Mouse (Mus musculus): ENCODE data around the gene 9230102O04Rik.

9230102O04Rik gene

DNA sequence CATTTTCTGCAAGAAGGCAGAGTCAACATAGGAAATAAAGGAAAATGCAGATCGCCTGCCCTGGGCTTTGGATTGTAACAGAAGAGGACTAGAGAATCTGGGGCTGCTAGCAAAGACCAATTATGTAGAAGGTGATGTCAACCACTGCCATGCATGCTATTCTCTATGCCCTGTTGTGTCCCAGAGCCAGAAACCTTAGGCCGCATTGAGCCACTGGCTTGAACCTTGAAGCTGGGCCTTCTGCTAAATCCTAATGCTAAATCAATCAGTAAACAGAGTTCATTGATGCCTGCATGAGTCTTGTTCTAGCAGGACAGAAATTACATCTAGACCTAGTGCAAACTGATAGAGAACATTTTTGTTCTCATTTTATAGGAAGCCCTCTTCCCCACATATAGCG, 3.3 kb downstream of the 9230102O04Rik start:
- no peak for DNase-seq (ENCODE audit: extremely low read depth, insufficient read length, low spot score)

DNA sequence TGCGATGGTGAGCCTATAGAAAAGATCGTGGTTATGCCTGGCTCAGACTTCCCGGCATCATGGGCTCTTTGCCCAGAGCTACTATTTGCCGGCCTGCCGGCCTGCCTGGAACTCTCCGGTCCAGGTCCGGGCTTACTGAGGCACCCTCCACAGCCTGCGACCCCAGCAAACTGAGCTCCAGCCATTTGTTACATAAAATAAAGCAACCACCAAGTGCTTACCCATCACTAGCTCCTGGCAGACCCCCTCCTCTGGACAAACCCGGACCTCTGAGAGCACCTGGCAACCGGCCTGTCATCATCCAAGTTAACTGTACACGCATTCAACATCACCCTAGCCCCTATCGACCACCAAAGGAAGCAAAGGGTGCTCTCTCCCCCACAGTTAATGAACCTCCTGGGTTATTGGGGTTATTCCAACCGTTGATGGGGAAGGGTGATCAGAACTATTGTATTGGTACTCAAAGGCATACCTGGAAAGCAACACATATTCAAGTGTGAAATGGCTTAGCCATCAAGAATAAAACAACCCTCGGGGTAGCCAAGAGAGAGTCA, 4.0 kb downstream of the 9230102O04Rik start:
- DNase-seq (ENCODE audit: extremely low read depth, insufficient read length, low spot score) = no peak

DNA sequence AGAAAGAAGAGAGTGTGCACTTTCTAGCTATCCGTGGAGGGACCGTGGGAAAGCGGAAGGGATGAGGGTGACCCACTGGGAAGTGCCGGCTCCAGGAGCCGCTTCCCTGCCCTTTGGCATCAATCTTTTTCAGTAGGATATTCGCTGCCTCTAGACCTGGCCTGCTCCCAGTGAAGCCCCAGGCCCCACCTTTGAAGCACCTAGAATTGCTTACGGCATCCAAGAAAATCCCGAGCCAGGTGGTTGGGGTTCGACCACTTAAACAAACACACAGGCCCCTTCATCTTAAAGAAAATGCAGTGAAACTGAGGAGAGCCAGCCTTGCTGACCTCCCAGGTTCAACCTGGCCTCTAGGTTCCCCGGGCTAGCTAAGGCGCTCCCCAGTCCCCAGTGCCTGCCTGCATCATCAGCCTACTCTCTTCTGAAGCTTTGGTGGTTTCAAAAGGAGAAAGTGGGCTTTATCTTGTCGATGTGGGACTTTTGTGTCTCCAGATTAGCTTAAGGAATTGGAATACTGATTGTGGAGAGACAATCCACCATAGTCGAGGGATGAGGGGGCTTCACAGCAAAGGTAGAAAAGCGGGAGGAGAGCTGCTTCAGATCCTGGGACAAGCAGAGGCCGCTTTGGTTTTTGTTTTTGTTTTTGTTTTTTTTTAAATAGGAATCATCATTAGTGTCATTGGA, 4.7 kb downstream of the 9230102O04Rik start:
- no peak for DNase-seq (ENCODE audit: extremely low read depth, insufficient read length, low spot score)

DNA sequence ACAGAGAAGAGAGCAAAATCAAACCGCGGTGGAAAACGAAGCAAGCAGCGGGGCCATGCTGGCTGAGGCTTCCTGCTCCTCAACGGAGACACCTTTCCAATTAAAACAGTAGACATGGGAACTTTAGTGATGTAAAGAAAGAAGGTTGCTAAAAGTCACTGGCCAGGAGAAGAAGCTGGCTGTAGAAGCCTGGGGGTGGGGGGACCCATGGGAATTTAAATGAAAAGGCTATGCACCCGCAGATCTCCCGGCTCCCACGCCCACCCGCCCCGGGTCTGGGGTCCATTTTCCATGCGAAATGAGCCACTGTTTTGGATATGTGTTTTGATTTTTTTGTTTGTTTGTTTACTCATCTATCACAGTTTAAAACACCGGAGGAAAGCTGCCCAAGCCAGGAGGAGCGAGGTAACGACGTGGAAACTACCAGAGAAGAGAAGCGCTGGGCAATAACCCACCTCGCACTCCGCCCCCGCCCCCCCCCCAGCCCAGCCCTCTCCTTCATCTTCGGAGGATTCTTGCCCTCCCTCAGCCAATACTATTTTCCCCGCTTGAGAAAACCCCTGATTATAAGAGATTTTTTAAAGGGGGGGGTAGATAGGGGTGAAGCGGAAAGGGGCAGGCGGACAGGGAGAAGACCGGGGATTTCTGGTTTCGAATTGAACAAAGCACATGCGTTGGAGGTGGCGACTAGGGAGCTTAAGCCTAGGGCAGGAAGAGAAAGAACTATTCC, 5.4 kb downstream of the 9230102O04Rik start:
- DNase-seq (ENCODE audit: extremely low read depth, insufficient read length, low spot score) = no peak

DNA sequence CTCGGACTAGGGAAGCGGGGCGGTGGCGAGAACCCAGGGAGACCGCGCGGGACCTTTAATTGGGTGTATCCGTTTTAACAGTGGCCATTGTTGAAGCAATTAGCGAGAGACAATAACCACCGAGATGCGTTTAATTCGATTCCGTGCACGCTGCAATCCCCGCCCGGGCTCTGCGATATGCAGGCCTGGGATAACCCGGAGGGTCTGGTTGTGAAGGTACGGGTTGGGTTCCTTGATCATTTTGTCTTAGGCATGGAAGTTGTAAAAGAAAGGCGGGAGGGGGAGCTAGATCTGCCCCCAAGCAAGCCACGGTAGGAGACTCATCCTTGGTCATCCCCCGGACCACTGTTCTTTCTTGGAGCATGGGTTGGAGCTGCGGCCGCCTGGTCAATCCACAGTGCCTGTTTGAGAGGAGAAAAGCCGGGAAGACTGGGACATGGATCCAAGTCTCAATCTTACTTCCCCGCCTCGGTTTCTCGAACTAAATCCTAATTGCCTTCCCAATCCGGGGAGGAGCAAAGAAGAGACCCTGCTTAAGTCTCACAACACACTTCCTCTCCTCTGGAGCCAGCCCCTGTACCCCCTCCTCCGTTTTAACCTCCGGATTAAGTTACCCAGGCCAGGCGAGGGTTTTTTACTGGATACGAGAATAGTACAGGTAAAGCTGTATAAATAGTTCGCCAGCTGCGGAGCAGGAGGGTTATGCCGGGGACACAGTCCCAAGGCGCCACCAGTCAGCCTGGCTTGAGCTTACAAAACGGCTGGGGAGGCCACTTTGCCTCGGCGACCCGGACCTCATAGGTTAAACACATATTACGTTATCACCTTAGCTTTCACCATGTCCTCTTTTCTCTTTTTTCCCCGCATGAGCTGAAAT, 6.2 kb downstream of the 9230102O04Rik start:
- DNase-seq (ENCODE audit: extremely low read depth, insufficient read length, low spot score) = peak; percentile 65

DNA sequence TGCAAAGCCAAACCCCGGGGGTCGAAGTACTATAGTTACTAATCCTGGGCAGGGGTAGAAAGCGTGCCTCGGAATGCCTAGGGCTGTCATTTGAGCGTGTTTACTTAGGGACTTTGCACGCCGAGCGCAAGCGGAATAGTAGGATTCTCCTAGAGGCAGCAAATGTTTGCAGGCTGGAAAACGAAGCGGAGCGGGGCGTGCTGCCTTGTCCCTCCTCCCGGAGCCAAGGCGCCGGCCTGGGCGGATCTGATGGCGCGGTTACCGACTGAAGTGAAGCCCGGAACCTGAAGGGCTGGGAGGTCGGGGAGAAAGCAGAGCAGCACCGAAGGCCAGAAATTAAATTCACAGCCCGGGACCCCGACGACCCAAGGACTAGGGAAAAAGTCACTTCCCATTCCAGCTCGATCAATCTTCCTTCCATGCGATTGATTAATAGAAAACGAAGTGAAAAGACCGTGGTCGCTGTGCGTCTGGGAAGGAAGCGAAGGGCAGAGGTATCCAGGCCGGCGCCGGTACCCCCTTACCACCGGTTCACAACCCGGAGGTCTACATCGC, 6.9 kb downstream of the 9230102O04Rik start:
- DNase-seq (ENCODE audit: extremely low read depth, insufficient read length, low spot score) = peak; percentile 79

DNA sequence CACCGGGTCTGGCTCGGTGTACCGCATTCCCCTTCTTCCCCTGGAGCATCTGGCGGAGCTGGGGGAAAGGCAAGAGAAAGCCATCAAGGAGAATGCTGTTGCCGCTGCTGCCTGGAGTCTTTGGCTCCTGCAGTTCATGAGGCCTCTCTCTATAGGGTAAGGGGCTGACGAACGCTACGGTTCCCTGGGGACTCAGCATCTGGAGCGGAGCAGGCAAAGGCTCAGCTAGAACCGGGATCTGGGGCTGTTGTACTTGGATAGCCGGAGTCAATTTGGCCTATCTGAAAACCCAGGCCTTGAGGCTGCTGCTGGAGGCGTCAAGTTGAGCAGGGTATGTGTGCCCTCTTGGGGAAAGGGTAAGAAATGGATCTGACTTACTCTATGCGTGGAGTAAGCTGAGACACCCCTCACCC, 7.7 kb downstream of the 9230102O04Rik start:
- peak; percentile 80 for DNase-seq (ENCODE audit: extremely low read depth, insufficient read length, low spot score)

DNA sequence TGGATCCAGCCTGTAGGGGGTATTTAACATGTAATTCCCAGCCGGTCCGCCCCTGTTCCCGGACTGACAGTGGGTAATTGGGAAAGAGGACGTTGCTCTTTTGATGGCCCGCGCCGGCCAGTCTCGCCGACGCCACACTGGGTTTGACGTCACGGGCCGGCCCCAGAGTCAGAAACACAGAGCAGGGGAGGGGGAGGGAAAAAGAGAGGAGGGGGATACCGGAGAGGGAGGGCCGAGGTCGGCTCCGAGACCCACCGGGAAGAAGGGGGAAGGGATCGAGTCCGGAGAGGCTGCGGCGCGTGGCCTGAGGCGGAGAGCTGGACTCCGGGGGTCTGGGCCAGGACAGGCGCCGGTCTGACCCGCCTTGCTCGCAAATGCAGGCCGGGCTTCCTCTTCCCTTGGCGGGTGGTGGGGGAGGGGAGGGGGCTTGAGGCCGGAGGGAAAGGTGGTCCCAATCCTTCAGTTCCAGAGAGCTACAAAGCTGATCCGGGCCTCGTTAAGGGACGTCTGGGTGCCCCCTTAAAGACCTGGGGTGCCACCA, 8.2 kb downstream of the 9230102O04Rik start, which contains the start of gene 4930412O13Rik:
TSS of gene 4930412O13Rik (plus strand) at position 202 of the 541 bp plus-strand sequence.
- peak; percentile 83 for DNase-seq (ENCODE audit: extremely low read depth, insufficient read length, low spot score)

DNA sequence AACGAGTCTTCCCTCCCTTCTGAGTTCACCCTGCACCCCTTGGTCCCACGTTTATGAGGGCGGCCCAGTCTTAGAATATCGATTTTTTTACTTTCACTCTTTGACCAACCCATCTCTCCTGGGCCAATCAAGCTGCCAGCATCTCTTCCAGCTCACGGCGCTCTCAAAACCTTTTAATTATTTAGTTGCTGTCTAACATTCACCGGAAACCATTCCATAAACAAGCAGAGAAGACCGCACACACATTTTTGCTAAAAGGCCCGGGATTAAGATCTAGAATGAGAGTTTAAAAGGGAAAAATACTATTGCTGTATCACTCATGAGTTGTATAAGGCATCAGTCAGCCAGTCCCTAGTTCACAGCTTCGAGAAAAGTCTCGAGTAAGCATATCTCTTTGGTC, 9.1 kb downstream of the 9230102O04Rik start:
- DNase-seq (ENCODE audit: extremely low read depth, insufficient read length, low spot score) = no peak

DNA sequence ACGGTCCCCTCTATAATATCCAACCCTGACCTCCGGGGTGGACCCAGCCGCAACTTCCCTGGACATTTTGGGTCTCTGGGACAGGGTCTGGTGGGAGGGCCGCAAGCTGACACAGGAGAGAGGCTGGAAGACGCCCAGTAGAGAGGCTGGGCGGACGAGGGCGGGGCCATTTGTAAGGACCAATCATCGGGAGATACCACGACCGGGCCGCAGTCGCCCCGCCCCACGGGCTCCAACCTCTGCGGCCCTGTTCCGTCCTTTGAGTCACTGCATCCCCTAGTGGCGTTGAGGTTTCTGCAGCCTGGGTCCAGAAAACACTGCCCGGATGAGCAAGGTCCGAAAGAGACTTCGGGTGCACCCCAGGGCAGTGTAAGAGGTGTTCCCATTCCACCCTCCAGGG, 9.8 kb downstream of the 9230102O04Rik start:
- peak; percentile 97 for DNase-seq (ENCODE audit: extremely low read depth, insufficient read length, low spot score)

DNA sequence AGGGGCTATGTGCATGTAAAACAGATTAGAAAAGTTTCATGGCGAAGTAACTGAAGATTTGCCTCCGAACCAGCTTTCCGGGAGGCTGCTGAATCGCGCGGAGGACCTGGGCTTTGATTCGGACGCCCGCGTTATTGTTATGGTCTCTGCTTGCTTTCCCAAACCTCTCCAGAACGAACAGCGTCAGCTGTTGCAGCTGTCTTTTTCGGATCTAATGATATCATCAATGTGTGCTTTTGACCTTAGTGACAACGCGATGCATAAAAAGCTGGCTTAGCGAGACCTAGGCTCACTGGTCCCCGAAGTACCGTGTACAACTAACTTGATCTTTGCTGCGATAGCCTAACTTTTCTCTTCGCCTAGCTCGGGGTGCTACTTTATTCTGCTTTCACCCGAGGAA, 10.2 kb downstream of the 9230102O04Rik start:
- no peak for DNase-seq (ENCODE audit: extremely low read depth, insufficient read length, low spot score)

DNA sequence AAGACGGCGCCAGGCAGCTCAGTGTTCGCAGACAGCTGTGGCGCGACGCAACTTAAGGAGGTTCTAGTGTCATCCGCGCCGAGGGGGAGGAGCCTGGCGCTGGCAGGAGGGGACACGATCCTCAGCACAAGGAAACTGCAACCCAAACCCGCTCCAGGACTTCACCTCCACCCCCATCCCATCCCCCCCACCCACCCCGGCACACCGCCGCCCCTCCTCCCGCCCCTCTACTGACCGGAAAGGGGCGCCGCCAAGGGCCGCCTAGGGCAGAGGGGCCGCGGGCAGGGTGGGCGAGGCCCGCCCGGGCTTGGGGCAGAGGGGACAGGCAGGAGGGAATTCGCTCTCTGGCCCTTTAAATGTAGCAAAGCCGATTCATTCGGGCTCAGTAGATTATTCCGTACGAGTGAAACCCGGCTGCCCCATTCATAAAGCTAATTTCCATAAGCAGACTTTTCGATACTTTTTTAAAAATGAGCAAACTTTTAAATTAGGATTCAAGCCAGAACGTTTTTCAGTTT, 10.7 kb downstream of the 9230102O04Rik start:
- peak; percentile 88 for DNase-seq (ENCODE audit: extremely low read depth, insufficient read length, low spot score)

DNA sequence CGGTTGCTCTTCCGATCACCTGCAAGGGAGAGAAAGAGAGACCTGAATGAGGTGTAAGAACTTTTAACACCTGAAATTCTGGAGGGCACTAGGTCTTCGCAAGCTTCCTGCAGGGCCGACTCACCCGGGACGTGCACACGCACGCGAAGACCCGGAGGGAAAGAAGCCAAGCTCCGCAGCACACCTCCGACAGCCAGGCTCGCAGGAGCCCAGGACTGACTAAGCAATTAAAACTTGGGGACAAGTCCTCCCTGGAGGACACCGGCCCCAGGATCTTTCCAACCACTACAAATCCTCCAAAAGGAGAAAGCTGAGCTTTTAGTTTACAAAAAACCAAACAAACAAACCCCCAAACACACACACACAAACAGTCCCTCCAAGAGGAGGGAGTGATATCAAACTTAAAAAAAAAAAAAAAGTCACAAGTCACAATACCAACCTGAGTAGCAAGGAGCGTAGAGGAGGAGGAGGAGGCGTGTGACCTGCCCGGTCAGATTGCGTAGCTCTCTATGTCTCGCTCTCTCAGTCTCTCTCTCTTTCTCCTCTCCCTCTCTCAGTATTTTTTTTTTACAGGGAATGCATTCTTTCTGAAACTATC, 11.3 kb downstream of the 9230102O04Rik start:
- peak; percentile 67 for DNase-seq (ENCODE audit: extremely low read depth, insufficient read length, low spot score)

DNA sequence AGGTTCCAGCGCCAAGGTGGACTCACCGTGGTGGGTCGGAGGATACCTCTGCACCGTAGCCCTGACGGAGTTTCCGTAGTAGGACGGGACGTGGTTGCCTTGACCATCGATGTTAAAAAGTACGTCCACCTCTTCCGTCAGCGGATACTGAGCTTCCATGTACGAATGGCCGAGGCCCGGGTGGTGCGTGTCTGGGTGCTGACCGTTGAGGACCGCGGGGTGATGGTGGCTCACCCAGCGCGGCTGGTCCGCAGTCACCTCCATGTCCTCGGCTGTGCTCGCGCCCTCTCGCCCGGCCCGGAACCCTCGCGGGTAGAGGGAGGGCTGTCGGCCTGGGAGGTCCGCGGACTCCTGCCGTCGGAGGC, 12.0 kb downstream of the 9230102O04Rik start:
- peak; percentile 72 for DNase-seq (ENCODE audit: extremely low read depth, insufficient read length, low spot score)

DNA sequence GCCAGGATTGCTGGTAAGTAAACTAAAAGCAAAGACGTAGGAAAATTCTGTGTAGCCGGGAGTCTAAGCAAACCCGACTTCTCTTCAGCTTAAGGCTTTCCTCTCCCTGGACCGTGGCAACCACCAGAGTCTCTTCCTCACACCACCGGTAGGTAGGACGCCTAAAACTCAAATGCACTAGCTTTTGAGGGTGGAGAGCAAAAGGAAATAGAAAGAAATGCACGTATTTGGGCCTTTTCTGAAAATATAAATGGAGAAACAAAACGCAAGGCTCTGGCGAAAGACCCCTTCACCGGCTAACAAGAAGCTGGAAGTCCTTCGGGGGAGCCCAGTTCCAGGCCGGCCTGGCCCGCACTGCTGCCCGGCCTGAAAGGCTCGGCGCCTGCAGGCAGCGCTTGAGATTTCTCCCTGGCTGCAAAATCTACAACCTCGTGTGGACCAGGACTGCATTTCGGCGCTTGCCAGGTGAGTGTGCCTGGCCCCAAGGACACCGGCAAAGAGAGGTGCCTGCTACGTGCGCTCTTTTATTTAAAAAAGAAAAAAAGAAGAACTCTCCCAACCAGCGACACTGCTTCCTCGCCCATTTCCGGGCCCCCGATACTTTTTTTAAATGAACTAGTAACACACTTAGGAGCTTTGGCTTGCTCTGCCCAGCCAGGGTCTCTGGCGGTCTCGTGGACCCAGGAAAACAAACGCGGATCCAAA, 12.6 kb downstream of the 9230102O04Rik start:
- DNase-seq (ENCODE audit: extremely low read depth, insufficient read length, low spot score) = no peak

DNA sequence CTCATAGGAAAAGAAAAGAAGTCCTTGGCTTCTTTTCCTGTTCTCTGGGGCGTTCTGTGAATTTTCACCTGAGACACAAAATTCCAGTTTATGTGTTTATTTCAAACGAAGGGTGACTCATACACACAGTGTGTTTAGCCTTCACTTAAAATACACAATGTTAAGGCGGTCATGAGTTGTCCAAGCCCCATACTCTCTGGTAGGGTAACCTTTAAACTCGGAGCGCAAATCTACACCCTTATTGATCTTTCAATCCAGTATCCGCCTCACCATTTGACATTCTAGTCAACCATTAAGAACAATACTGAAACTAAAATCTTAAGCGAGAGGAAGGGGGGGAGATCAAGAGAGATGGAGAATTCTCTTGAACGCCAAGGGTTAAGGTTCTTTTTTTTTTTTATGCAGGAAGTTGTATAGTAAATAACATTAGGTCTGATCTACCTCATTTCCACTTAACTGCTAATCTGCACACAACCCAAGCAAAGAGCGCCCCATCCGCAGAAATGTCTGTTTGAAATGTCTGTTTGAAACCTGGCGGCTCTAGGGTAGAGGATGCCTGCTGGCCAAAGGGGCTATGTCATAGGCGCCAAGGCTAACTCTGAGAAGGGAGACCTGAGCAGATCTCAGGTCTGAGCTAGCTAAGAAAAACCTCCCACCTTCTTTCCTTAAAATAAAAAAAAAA, 13.5 kb downstream of the 9230102O04Rik start:
- no peak for DNase-seq (ENCODE audit: extremely low read depth, insufficient read length, low spot score)

DNA sequence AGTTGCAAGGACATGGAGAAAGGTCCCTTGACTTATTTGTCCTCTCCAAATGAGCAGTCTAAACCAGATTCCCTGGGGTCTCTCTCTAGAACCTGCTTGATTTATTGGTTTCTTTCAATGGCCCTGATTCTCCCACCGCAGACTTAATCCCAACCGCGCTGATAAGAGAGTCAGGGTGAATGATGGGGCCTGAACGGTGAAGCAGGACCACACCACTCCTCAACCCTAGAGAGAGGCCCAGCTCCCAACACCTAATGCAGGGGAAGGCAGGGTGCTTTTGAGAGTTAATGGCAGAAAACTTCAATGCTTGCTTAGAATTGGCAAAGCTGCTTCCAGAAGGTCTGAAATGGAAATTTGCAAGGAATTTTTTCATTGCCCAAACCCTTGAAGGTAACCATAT, 14.1 kb downstream of the 9230102O04Rik start:
- no peak for DNase-seq (ENCODE audit: extremely low read depth, insufficient read length, low spot score)

DNA sequence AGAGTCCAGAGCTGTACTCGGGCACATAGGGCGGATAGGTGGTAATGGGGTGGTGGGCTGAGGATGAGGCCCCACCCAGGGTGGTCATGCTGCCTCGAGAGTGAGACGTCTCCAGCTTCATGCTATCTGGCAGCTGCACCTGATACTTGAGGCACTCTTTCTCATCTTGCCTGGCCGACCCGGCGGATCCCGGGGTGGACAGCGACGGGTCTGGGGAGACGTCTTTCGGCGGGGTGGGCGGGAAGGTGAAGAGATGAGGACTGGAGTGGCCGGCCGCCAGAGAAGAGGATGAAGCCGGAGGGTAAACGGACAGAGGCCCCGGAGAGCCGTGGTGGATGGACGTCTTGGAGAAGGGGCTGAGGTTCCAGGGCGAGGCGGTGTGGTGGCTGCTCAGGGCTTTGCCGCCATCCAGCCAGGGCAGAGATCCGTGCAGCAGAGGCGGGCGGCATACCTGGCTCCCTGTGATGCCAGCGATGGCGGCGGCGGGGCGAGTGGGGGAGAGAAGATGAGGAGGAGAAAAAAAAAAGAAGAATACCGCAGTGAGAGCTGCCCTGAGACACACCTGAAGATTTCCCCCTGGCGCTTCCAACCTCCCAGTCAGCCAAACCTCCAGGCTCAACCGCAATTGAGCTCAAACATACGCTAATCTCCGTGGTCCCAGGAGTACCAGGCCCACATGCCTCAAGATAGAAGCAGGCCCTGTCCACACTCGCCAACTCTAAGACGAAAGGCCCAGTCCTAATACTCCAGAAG, 14.7 kb downstream of the 9230102O04Rik start:
- peak; percentile 62 for DNase-seq (ENCODE audit: extremely low read depth, insufficient read length, low spot score)

Data from 3134 (cell line).